Mouse (Mus musculus) megakaryocyte, embryonic 14.5 days (primary cell): ENCODE data around the gene Rsbn1l.

Experiments used
- FLI1 ChIP-seq: IDR thresholded peaks from 2 replicates; pipeline ENCODE4 v1.6.1; 2012; ENCODE audit warnings: low read length, inconsistent platforms, mixed read lengths
- GATA1 ChIP-seq: IDR thresholded peaks from 3 replicates; pipeline ENCODE4 v1.6.1; 2012; ENCODE audit warnings: mixed read lengths, low read length, inconsistent platforms, borderline replicate concordance

DNA sequence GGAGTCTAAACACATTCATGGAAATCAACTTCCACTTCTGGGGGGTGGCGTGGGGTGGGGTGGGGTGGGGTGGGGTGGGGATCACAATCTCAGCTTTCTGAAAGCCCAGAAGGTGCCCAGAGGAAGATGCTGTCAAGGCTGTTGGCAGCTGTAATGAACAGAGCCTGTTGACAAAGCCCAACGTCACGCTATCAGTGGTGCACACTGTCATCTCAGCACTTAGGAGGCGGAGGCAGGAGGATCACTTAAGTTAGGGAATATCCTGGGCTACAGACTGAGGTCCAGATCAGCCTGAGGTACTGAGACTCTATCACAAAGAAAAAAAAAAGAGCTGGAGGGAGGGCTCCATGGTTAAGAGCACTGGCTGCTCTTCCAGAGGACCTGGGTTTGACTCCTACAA is 18.5 kb upstream of the Rsbn1l start:
- TF ChIP-seq GATA1, result no peak
- no peak for TF ChIP-seq FLI1
